Mouse (Mus musculus) embryonic fibroblast, embryonic 13.5 days (primary cell): ENCODE results near the gene Ttf1. TPM values are rescaled to one million over a fixed set of nuclear protein-coding genes. Genes with fewer than 3 reads are reported as not detected.

ENCODE experiments used
- H3K27ac ChIP-seq: 2 replicates; pipeline ENCODE4 v1.5.1; 2012; ENCODE audit warnings: low read length, control low read depth, inconsistent platforms; ENCODE audit not compliant: insufficient read depth
- H3K4me1 ChIP-seq: 2 replicates; pipeline ENCODE4 v1.6.1; 2011; ENCODE audit warnings: low read length; ENCODE audit not compliant: control insufficient read depth, insufficient read depth
- H3K4me3 ChIP-seq: 2 replicates; pipeline ENCODE4 v1.5.1; 2011; ENCODE audit warnings: mild to moderate bottlenecking, control low read depth, low read length; ENCODE audit not compliant: insufficient read depth
- CTCF ChIP-seq: IDR thresholded peaks from 2 replicates; pipeline ENCODE4 v1.5.1; 2011; ENCODE audit warnings: mild to moderate bottlenecking, control low read depth, low read length, moderate library complexity, borderline replicate concordance; ENCODE audit not compliant: insufficient read depth
- POLR2A ChIP-seq: IDR thresholded peaks from 2 replicates; pipeline ENCODE4 v1.6.1; 2011; ENCODE audit warnings: low read depth, mild to moderate bottlenecking, control low read depth, low read length, moderate library complexity
- polyA plus RNA-seq: library from polyadenylated mRNA; stranded (reverse); fragments of >200 nt; gene quantifications from 2 replicates; pipeline ENCODE4 v1.2.4, GENCODE M21; 2011; ENCODE audit warnings: low read depth; ENCODE audit not compliant: missing spikeins, insufficient read length

The Ttf1 gene
- polyA plus RNA-seq, 1 experiment = 14.1 TPM

- TF ChIP-seq POLR2A (no peak), CTCF (no peak)
- no peaks in the 10 kb centered on the region for H3K4me1 ChIP-seq
- no peak overlapping the region for H3K27ac ChIP-seq
- H3K4me3 ChIP-seq = no peak overlapping the region
Measured at GRCm38 (mm10) chr2:29034542-29035475, 25.3 kb upstream of the Ttf1 start.

DNA sequence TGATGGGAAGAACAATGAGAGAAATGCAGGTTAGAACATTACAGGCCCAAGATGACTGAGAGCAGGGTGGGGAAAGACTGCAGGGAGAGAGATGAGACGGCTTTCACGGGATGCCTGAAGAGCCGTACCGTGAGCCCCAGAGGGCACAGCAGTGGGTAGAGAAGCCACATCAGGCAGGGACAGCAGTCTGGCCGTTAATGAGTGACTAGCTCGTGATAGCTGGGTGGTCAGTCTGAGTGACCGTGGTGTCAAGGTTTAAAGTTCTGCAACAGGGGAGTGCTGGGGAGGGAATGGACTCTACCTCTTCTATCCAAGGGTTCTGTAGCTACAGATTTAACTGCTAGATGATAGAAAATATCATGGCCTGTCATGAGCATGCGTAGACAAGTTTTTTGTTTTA is 24.4 kb upstream of the Ttf1 start:
- H3K4me1 ChIP-seq = no peaks in the 10 kb centered on the region
- H3K4me3 ChIP-seq = no peak overlapping the region
- no peak overlapping the region for H3K27ac ChIP-seq
- TF ChIP-seq CTCF (no peak), POLR2A (no peak)

DNA sequence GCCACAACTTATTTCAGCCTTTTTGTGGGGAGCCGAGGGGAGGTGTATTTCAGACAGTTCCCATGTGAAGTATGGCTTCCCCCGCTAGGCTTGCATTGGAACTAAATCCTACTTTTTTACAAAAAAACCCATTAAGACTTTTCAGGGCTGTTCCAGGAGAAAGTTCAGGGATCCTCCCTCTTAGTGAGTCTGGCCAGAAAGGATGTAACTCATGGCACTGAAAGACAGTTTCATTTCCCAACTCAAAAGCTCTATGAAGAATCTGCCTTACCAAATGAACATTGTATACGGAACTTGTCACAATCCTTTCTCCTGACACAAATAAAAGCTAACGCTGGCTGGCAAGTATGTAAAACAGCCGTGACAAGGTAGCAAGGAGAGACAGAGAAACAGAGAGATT is 20.3 kb upstream of the Ttf1 start:
- no peaks in the 10 kb centered on the region for H3K4me1 ChIP-seq
- H3K4me3 ChIP-seq = no peak overlapping the region
- H3K27ac ChIP-seq = no peak overlapping the region
- TF ChIP-seq POLR2A = no peak
- no peak for TF ChIP-seq CTCF

GRCm38 (mm10) chr2:29040594-29041476 is 19.2 kb upstream of the Ttf1 start:
- Histone ChIP-seq H3K4me3 (no peak overlapping the region), H3K4me1 (no peaks in the 10 kb centered on the region), H3K27ac (no peak overlapping the region)
- no peak for TF ChIP-seq CTCF
- TF ChIP-seq POLR2A = no peak

DNA sequence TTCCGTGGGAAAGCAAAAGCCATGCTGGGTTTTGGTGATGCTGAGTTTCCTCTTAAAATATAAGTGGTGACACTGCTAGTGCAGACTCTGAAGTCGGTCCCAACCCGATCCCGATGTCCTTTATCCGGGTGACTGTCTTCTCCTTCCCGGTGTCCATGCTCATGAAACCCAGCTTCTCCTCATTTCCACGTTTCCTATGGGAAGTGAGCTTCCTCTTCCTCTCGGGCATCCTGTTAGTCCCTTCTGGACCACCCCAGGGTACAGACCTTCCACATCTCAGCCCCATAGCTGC is 18.6 kb upstream of the Ttf1 start:
- Histone ChIP-seq H3K27ac (no peak overlapping the region), H3K4me3 (no peak overlapping the region), H3K4me1 (no peaks in the 10 kb centered on the region)
- TF ChIP-seq POLR2A (no peak), CTCF (no peak)

- Histone ChIP-seq H3K4me3 (no peak overlapping the region), H3K27ac (no peak overlapping the region), H3K4me1 (no peaks in the 10 kb centered on the region)
- TF ChIP-seq POLR2A = no peak
- TF ChIP-seq CTCF = no peak
Measured at GRCm38 (mm10) chr2:29042124-29042523, 17.9 kb upstream of the Ttf1 start.

GRCm38 (mm10) chr2:29046151-29046550 is 13.9 kb upstream of the Ttf1 start:
- Histone ChIP-seq H3K4me3 (no peak overlapping the region), H3K27ac (no peak overlapping the region), H3K4me1 (no peaks in the 10 kb centered on the region)
- TF ChIP-seq CTCF = no peak
- TF ChIP-seq POLR2A = no peak

DNA sequence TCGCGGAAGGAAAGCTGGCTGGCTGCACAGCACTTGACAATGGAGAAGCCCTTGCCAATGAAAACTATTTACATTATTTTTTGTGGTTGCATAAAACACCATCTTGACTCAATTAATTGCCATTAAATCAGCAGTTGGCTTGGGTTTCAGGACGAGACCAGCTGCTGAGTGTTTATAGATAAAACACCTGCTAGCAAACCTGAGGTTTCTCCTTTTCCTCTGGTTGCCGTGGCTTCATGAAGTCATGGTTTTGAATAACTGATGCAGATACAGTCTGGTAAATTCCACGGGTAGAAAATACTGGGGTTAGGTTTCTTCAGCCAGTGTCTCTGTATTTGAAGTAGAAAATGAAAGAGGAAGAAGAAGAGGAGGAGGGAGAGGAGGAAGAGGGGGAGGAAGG is 8.1 kb upstream of the Ttf1 start:
- TF ChIP-seq POLR2A (no peak), CTCF (no peak)
- Histone ChIP-seq H3K4me1 (no peaks in the 10 kb centered on the region), H3K4me3 (no peak overlapping the region), H3K27ac (no peak overlapping the region)

DNA sequence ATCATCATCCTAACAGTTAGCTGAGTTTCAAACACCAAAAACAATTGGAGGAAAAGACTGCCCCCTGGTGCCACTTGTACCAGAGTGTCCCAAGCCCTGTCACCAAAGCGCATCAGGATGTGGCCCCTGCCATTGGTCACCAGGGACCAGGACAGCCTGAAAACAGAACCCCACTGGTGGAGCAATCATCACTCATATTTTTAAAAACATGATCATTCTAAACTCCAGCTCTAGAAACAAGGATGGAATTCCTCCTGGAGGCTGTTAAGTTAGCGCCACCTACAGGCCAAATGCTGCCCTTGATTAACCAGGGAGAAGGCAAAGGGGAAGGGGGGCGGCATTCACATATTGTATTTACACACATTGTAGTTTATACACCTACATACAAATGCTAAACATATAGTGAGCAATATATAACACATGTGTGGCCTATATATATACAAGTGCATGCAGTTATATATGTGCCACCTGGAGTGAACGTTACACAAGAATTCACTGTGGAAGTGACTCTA is 7.1 kb upstream of the Ttf1 start:
- peak; percentile 40; the same call in 1 of the 2 replicates for TF ChIP-seq CTCF
- no peak for TF ChIP-seq POLR2A
- Histone ChIP-seq H3K4me3 (no peak overlapping the region), H3K27ac (no peak overlapping the region), H3K4me1 (no peaks in the 10 kb centered on the region)
